Mouse (Mus musculus) heart, adult 2 months (tissue): ENCODE data around the gene Prss12. TPM values are rescaled to one million over a fixed set of nuclear protein-coding genes. Genes with fewer than 3 reads are reported as not detected.

Experiments used
- DNase-seq, 2 experiments: peaks; one replicate each; pipeline ENCODE4 v3.0.0; 2021
- H3K27ac ChIP-seq: fragments of 200-600 bp; 2 replicates; pipeline ENCODE4 v1.8.1; 2022
- H3K27me3 ChIP-seq: fragments of 200-500 bp; 2 replicates; pipeline ENCODE4 v1.6.1; 2012; ENCODE audit warnings: mild to moderate bottlenecking, low read length, inconsistent platforms, mixed read lengths; ENCODE audit not compliant: control insufficient read depth, insufficient read depth
- H3K36me3 ChIP-seq: fragments of 200-500 bp; 2 replicates; pipeline ENCODE4 v1.6.1; 2012; ENCODE audit warnings: low read length, inconsistent platforms; ENCODE audit not compliant: control insufficient read depth, insufficient read depth
- H3K4me1 ChIP-seq: fragments of 200-500 bp; 2 replicates; pipeline ENCODE4 v1.6.1; 2011; ENCODE audit warnings: low read length; ENCODE audit not compliant: control insufficient read depth, insufficient read depth
- H3K4me3 ChIP-seq: fragments of 200-600 bp; 2 replicates; pipeline ENCODE4 v1.8.1; 2022
- H3K79me2 ChIP-seq: fragments of 200-500 bp; replicated peaks from 2 replicates; pipeline ENCODE4 v1.6.1; 2012; ENCODE audit warnings: mild to moderate bottlenecking, inconsistent platforms, low read length, moderate library complexity, mixed read lengths; ENCODE audit not compliant: control insufficient read depth, insufficient read depth
- H3K9ac ChIP-seq: fragments of 200-500 bp; 2 replicates; pipeline ENCODE4 v1.6.1; 2012; ENCODE audit warnings: low read depth, mild to moderate bottlenecking, control low read depth, inconsistent platforms, low read length, mixed read lengths
- CTCF ChIP-seq: fragments of 200-600 bp; IDR thresholded peaks from 2 replicates; pipeline ENCODE4 v1.8.1; 2022; ENCODE audit warnings: antibody characterized with exemption, mild to moderate bottlenecking, moderate library complexity
- EP300 ChIP-seq: fragments of 200-500 bp; IDR thresholded peaks from 2 replicates; pipeline ENCODE4 v1.6.1; 2011; ENCODE audit warnings: low read depth, low read length, control low read depth; ENCODE audit not compliant: insufficient read depth
- POLR2A ChIP-seq: fragments of 200-500 bp; IDR thresholded peaks from 2 replicates; pipeline ENCODE4 v1.6.1; 2011; ENCODE audit warnings: mild to moderate bottlenecking, low read depth, low read length, control low read depth; ENCODE audit not compliant: insufficient read depth
- WGBS: fragments of 180-500 bp; shearing (Covaris S2); methylation state at CpG from one replicate; pipeline ENCODE4 v1.1.7; 2018; 5-methylcytosine and 5-hydroxymethylcytosine counted together
- intact Hi-C: fragments of 180-260 bp; cut with DNase I; formaldehyde crosslinking; loops from one replicate; pipeline ENCODE4 v1.15.1; 2025
- polyA plus RNA-seq: library from polyadenylated mRNA; depleted of rRNA; stranded (reverse); fragments of >200 nt; gene quantifications from 2 replicates; pipeline ENCODE4 v1.2.3, GENCODE M21; 2012
- total RNA-seq, 2 experiments: library from RNA; stranded (reverse); gene quantifications; 2 replicates each; pipeline ENCODE4 v1.2.3; 2021

Gene Prss12
- total and polyA plus RNA-seq, 3 experiments: 0.55 to 0.91 (median 0.66) TPM

GRCm38 (mm10) chr3:123459492-123459891, 12.8 kb downstream of the Prss12 start:
- Histone ChIP-seq H3K27ac (no peak overlapping the region), H3K4me1 (no peaks in the 10 kb centered on the region; the same call in 1 of the 2 replicates), H3K9ac (no peak overlapping the region), H3K4me3 (no peak overlapping the region), H3K36me3 (no peaks in the 10 kb centered on the region), H3K27me3 (no peaks in the 10 kb centered on the region), H3K79me2 (no peaks in the 10 kb centered on the region)
- intact Hi-C loops: no loop called here
- 48% methylated on average over 1 of the region's 1 CpGs for WGBS
- TF ChIP-seq EP300 (no peak), POLR2A (no peak), CTCF (no peak)
- DNase-seq: no peak

DNA sequence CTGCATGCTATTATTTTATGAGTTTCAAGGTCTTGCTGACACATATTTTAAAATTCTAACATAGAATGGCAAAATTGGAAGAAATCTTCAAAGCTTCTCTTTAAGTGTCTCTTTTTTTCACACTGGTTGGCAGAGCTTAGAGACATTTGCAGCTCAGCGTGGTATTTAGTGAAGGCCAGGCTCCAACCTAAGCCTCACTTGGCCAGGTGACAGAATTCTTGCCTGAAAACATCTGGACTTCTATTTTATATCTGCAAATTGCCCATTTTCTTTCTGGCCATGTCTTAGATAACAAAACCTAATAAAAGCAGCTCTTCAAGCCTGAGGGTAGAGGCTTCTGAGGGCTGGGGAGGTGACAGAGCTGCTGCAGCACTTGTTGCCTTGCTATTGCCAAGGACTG, 13.7 kb downstream of the Prss12 start:
- no peak for TF ChIP-seq POLR2A
- no peak for TF ChIP-seq CTCF
- no peak for TF ChIP-seq EP300
- no peaks in the 10 kb centered on the region for H3K27me3 ChIP-seq
- no peak for DNase-seq
- intact Hi-C loops: no loop called here
- H3K9ac ChIP-seq: no peak overlapping the region
- H3K4me3 ChIP-seq: no peak overlapping the region
- H3K79me2 ChIP-seq: no peaks in the 10 kb centered on the region
- 48% methylated on average over 1 of the region's 1 CpGs for WGBS
- no peak overlapping the region for H3K27ac ChIP-seq
- no peaks in the 10 kb centered on the region for H3K36me3 ChIP-seq
- H3K4me1 ChIP-seq: no peaks in the 10 kb centered on the region; the same call in 1 of the 2 replicates

DNA sequence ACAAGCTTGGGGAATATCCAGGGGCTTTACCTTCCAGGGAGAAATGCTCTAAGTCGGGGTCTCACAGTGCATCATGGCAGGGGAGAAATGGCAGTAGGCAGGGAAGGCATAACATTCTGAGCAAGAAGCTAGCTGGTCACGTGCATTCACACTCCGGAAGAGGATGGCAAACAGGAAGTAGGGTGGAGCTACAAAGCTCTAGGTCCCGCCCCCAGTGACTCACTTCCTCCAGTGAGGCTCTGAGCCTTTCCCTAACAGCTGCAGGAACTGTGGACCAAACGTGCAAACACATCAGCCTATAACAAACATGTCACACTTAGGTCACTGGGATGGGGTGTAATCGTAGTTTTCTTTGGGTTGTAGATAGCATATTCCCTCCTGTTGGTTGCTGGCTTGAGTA, 15.6 kb downstream of the Prss12 start:
- Histone ChIP-seq H3K36me3 (no peaks in the 10 kb centered on the region), H3K9ac (no peak overlapping the region), H3K27ac (no peak overlapping the region), H3K27me3 (no peaks in the 10 kb centered on the region), H3K4me1 (no peaks in the 10 kb centered on the region; the same call in 1 of the 2 replicates), H3K4me3 (no peak overlapping the region), H3K79me2 (no peaks in the 10 kb centered on the region)
- TF ChIP-seq POLR2A (no peak), EP300 (no peak), CTCF (no peak)
- intact Hi-C loops: no loop called here
- WGBS: 64% methylated on average over 6 of the region's 6 CpGs
- DNase-seq: no peak

DNA sequence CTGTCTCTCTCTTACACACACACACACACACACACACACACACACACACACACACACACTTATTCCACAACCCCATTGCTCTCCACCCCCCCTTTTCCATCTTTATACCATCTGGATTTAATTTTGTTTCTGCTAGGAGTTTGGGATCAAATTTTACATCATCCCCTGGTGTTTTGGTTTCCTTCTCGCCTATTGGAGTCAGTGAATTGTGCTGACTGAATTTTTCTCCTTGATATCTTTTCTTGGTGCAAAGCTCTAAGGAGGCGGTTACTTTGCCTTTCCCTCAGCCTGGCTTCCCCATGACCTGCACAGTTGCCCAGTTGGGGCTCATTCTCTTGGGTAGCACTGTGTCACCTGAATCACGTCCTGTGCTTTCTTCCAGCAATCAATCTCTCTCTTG, 30.1 kb downstream of the Prss12 start:
- WGBS: 64% methylated on average over 3 of the region's 3 CpGs
- no peak overlapping the region for H3K27ac ChIP-seq
- TF ChIP-seq POLR2A: no peak
- no peak for TF ChIP-seq CTCF
- TF ChIP-seq EP300: no peak
- H3K27me3 ChIP-seq: no peaks in the 10 kb centered on the region
- no peak overlapping the region for H3K4me3 ChIP-seq
- H3K9ac ChIP-seq: no peak overlapping the region
- no peaks in the 10 kb centered on the region for H3K4me1 ChIP-seq
- intact Hi-C loops: no loop called here
- no peaks in the 10 kb centered on the region for H3K36me3 ChIP-seq
- DNase-seq: no peak
- H3K79me2 ChIP-seq: no peaks in the 10 kb centered on the region

DNA sequence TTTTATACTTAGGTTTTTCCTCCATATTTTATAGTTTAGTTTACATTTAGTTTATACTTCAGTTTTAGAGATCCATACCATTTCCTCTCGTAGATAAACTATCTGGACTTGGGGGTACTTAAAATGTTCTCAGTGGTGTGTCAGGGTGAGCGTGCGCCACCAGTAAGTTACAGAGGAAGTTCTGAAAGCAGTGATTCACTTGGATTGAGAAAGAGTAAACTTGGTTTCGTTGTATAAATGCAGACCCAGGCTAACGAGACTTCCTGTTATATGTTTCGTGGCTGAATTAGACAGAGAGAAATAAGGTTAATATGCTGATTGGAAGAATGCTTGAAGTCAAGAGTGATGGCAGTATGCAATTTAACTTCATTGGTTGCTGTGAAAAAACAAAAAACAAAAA, 34.6 kb downstream of the Prss12 start:
- H3K36me3 ChIP-seq: no peaks in the 10 kb centered on the region
- H3K79me2 ChIP-seq: no peaks in the 10 kb centered on the region
- intact Hi-C loops: no loop called here
- no peaks in the 10 kb centered on the region for H3K4me1 ChIP-seq
- TF ChIP-seq EP300 (no peak), CTCF (no peak), POLR2A (no peak)
- no peak for DNase-seq
- H3K27me3 ChIP-seq: no peaks in the 10 kb centered on the region
- WGBS: 60% methylated on average over 6 of the region's 6 CpGs
- H3K27ac ChIP-seq: no peak overlapping the region
- H3K4me3 ChIP-seq: no peak overlapping the region
- no peak overlapping the region for H3K9ac ChIP-seq

- Histone ChIP-seq H3K9ac (no peak overlapping the region), H3K27ac (no peak overlapping the region), H3K4me1 (no peaks in the 10 kb centered on the region), H3K27me3 (no peaks in the 10 kb centered on the region), H3K79me2 (no peaks in the 10 kb centered on the region), H3K36me3 (no peaks in the 10 kb centered on the region), H3K4me3 (no peak overlapping the region)
- no peak for DNase-seq
- TF ChIP-seq EP300 (no peak), POLR2A (no peak), CTCF (no peak)
- 96% methylated on average over 1 of the region's 1 CpGs for WGBS
- intact Hi-C loops: no loop called here
Measured at GRCm38 (mm10) chr3:123491814-123492213, 45.1 kb downstream of the Prss12 start.

- no peak for TF ChIP-seq POLR2A
- TF ChIP-seq EP300: no peak
- no peak for TF ChIP-seq CTCF
- Histone ChIP-seq H3K36me3 (no peaks in the 10 kb centered on the region), H3K4me3 (no peak overlapping the region), H3K27ac (no peak overlapping the region), H3K4me1 (no peaks in the 10 kb centered on the region), H3K79me2 (no peaks in the 10 kb centered on the region), H3K27me3 (no peaks in the 10 kb centered on the region), H3K9ac (no peak overlapping the region)
- no peak for DNase-seq
- intact Hi-C loops: no loop called here
- WGBS: 94% methylated on average over 3 of the region's 3 CpGs
Measured at GRCm38 (mm10) chr3:123493163-123493562, 46.5 kb downstream of the Prss12 start.
